Mouse (Mus musculus): ENCODE measurements at regions not wholly inside any gene's neighbourhood (a gene's known extent, or its start where the extent isn't known, plus 50 kb on each side); places are given as distances from the start of the nearest gene placed in this dataset.

GRCm38 (mm10) chr10:117439206-117440110 is 59.6 kb upstream of the Cpsf6 start:
- H3K27ac ChIP-seq (ENCODE audit: insufficient read depth, low read length) = no peak overlapping the region
- no peak overlapping the region for H3K4me3 ChIP-seq (ENCODE audit: insufficient read depth, low read length)
- no peaks in the 10 kb centered on the region for H3K4me1 ChIP-seq (ENCODE audit: control insufficient read depth, insufficient read depth, low read length)
- no peak for TF ChIP-seq POLR2A (IDR thresholded peaks at IDR 0.05; ENCODE audit: low read depth, low read length)
- TF ChIP-seq CTCF (IDR thresholded peaks at IDR 0.05; ENCODE audit: borderline replicate concordance, insufficient read depth, low read length) = no peak

DNA sequence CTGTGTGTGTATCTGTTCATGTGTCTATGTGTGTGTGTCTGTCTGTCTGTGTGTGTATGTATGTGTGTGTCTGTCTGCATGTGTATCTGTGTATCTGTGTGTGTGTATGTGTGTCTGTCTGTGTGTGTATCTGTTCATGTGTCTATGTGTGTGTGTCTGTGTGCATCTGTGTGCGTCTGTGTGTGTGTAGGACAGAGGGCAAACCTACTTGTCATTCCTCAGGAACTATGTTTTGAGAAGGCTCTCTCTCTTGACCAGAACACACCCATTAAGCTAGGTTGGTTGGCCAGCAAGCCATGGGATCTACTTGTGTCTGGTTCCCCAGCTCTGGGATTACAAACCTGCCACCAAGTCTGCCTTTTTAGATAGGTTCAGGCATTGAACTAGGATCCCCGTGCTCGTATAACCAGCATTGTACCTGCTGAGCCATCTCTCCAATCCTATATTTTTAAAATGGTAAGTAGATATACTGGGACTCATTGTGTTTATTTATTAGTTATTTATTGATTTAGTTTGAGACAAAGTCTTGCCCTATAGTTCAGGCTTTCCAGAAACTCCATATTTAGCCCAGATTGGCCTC is 58.9 kb upstream of the Cpsf6 start:
- TF ChIP-seq CTCF (IDR thresholded peaks at IDR 0.05; ENCODE audit: borderline replicate concordance, insufficient read depth, low read length) (no peak), POLR2A (IDR thresholded peaks at IDR 0.05; ENCODE audit: low read depth, low read length) (no peak)

GRCm38 (mm10) chr10:117437970-117438369 is 58.2 kb upstream of the Cpsf6 start:
- no peaks in the 10 kb centered on the region for H3K4me1 ChIP-seq (ENCODE audit: control insufficient read depth, insufficient read depth, low read length)
- H3K4me3 ChIP-seq (ENCODE audit: insufficient read depth, low read length) = no peak overlapping the region
- TF ChIP-seq POLR2A (IDR thresholded peaks at IDR 0.05; ENCODE audit: low read depth, low read length) (no peak), CTCF (IDR thresholded peaks at IDR 0.05; ENCODE audit: borderline replicate concordance, insufficient read depth, low read length) (no peak)
- H3K27ac ChIP-seq (ENCODE audit: insufficient read depth, low read length) = no peak overlapping the region

More for the DNA sequence above, 58.9 kb upstream of the Cpsf6 start:
- no peak overlapping the region for H3K4me3 ChIP-seq (ENCODE audit: insufficient read depth, low read length)
- no peak overlapping the region for H3K27ac ChIP-seq (ENCODE audit: insufficient read depth, low read length)
- no peaks in the 10 kb centered on the region for H3K4me1 ChIP-seq (ENCODE audit: control insufficient read depth, insufficient read depth, low read length)

- Histone ChIP-seq H3K4me3 (ENCODE audit: insufficient read depth, low read length) (no peak overlapping the region), H3K27ac (ENCODE audit: insufficient read depth, low read length) (no peak overlapping the region), H3K4me1 (ENCODE audit: control insufficient read depth, insufficient read depth, low read length) (no peaks in the 10 kb centered on the region)
- TF ChIP-seq POLR2A (IDR thresholded peaks at IDR 0.05; ENCODE audit: low read depth, low read length) (no peak), CTCF (IDR thresholded peaks at IDR 0.05; ENCODE audit: borderline replicate concordance, insufficient read depth, low read length) (0 out of 2 replicates have a peak, but pooled peaks have one; percentile 10)
These were observed 57.3 kb upstream of the Cpsf6 start for GRCm38 (mm10) chr10:117436875-117437715.

DNA sequence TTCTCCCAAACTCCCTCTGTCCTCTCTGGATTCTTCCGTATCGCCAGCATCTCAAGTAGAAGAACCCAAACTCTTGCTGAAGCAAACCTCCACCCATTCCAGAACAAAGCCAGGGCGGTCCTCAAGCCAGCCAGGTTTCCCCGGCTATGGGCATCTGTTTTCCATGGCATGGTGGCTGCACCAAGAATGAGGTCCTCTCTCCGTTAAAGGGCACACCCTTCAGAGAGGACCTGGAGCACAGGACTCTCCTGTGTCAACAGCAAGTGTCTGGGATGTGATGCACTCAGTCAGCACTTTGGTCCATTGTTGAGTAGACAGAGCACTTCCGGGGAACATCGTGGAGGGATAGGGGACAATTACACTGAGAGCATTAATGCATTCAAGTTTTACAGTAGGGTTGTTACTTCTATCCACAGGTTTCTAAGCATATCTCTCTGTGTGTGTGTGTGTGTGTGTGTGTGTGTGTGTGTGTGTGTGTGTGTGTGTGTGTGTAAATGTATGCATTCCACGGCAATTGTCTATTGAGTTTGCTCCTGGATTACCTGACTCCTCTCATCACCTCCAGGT is 56.6 kb upstream of the Cpsf6 start:
- H3K27ac ChIP-seq (ENCODE audit: insufficient read depth, low read length) = no peak overlapping the region
- no peaks in the 10 kb centered on the region for H3K4me1 ChIP-seq (ENCODE audit: control insufficient read depth, insufficient read depth, low read length)
- TF ChIP-seq CTCF (IDR thresholded peaks at IDR 0.05; ENCODE audit: borderline replicate concordance, insufficient read depth, low read length) = no peak
- TF ChIP-seq POLR2A (IDR thresholded peaks at IDR 0.05; ENCODE audit: low read depth, low read length) = no peak
- no peak overlapping the region for H3K4me3 ChIP-seq (ENCODE audit: insufficient read depth, low read length)

DNA sequence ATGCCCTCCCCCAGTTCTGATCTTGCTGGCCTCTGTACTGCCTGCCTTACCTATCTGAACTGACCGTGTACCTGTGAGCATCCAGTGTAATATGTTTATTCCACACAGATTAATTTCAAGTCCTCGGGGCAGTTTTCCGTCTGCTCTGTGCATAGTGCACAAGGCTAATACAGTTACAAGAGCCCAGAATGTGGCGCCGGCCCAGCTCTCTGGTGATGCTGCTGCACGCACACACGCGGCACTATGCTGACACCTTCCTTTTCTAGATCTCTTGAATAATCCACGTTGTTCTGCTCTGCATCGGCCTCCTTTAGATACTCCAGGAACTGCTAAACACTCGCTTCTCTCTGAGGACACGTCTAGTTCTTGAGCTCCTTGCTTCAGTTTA is 55.9 kb upstream of the Cpsf6 start:
- H3K4me3 ChIP-seq (ENCODE audit: insufficient read depth, low read length) = no peak overlapping the region
- TF ChIP-seq POLR2A (IDR thresholded peaks at IDR 0.05; ENCODE audit: low read depth, low read length) (no peak), CTCF (IDR thresholded peaks at IDR 0.05; ENCODE audit: borderline replicate concordance, insufficient read depth, low read length) (no peak)
- H3K4me1 ChIP-seq (ENCODE audit: control insufficient read depth, insufficient read depth, low read length) = no peaks in the 10 kb centered on the region
- H3K27ac ChIP-seq (ENCODE audit: insufficient read depth, low read length) = no peak overlapping the region

- no peak for TF ChIP-seq POLR2A (IDR thresholded peaks at IDR 0.05; ENCODE audit: low read depth, low read length)
- TF ChIP-seq CTCF (IDR thresholded peaks at IDR 0.05; ENCODE audit: borderline replicate concordance, insufficient read depth, low read length) = peak; percentile 99; the same call in 1 of the 2 replicates
- Histone ChIP-seq H3K27ac (ENCODE audit: insufficient read depth, low read length) (no peak overlapping the region), H3K4me3 (ENCODE audit: insufficient read depth, low read length) (no peak overlapping the region), H3K4me1 (ENCODE audit: control insufficient read depth, insufficient read depth, low read length) (no peaks in the 10 kb centered on the region)
These were observed 55.3 kb upstream of the Cpsf6 start for GRCm38 (mm10) chr10:117434871-117435733.

GRCm38 (mm10) chr10:117434293-117434842 is 54.6 kb upstream of the Cpsf6 start:
- Histone ChIP-seq H3K4me3 (ENCODE audit: insufficient read depth, low read length) (no peak overlapping the region), H3K27ac (ENCODE audit: insufficient read depth, low read length) (no peak overlapping the region), H3K4me1 (ENCODE audit: control insufficient read depth, insufficient read depth, low read length) (no peaks in the 10 kb centered on the region)
- TF ChIP-seq POLR2A (IDR thresholded peaks at IDR 0.05; ENCODE audit: low read depth, low read length) = no peak
- no peak for TF ChIP-seq CTCF (IDR thresholded peaks at IDR 0.05; ENCODE audit: borderline replicate concordance, insufficient read depth, low read length)
